Mouse (Mus musculus) left cerebral cortex, adult 6 months (tissue): Measurements from ENCODE around the gene Srarp. TPM values are rescaled to one million over a fixed set of nuclear protein-coding genes. Genes with fewer than 3 reads are reported as not detected.

Experiments
- long read RNA-seq, 2 experiments: library from polyadenylated mRNA; unstranded; transcript quantifications; one replicate each; pipeline ENCODE4 v2.0.0; 2019 to 2020
- polyA plus RNA-seq: library from polyadenylated mRNA; unstranded; fragments of <200 nt; fragmentation: Nextera tagmentation; gene quantifications from 2 replicates; pipeline ENCODE4 v1.2.3, GENCODE M21; 2021

The Srarp gene
- 0.23 and 0.88 TPM in 2 replicates for polyA plus RNA-seq
- long read RNA-seq, experiment 1, result 0 reads
- long read RNA-seq, experiment 2, partial matches to known transcripts, result 0 of 1 reads
- long read RNA-seq, experiment 2, other reads (novel, unspliced or antisense), result 0 of 1 reads

GRCm38 (mm10) chr4:141435974-141436373, at the start of gene Srarp:
Gene Srarp, minus strand, starts transcription at chr4:141436105.

DNA sequence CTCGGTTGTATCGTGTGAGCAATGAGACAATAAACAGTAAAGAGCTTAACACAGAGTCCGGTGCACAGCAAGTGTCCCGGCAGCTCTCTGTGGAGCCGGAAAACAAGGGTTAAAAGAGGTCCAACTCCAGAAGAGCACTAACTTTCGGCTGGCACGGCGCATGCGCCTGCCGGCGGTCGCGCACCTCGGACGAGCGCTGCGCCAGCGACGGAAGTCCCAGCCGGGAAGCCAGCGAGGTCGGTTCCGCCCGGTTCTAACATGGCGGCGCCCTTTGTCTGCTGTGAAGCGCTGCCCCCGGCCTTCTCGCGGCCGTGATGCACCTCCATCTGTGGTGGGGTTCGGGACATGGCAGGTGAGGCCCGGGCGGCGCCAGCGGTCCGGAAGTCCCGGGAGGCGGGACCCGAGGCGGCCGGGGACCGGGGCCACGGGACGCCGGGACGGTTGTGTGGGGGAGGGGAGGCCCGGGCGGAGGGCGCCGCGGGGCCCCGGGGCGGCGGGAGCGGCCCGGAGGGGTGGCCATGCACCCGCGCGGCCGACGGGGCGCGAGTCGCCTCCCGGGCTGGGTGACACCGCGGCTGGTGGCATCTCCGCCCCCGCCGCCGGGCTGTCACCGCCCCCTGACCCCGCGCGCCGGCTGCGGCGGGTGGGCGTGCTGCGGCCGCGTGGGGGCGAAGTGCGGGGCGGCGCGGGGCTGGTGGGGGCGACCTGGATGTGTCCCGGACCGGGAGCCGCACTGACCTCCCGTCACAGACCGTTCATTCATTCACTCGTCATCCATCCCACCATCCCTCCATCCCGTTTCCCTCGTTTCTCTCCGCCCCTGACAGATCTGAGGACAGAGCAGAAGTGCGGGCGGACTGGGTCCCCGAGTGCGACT, 8.8 kb upstream of the Srarp start, which contains the start of gene Zbtb17:
Zbtb17 (plus strand) TSS at position 204 of the 877 bp plus-strand sequence.

DNA sequence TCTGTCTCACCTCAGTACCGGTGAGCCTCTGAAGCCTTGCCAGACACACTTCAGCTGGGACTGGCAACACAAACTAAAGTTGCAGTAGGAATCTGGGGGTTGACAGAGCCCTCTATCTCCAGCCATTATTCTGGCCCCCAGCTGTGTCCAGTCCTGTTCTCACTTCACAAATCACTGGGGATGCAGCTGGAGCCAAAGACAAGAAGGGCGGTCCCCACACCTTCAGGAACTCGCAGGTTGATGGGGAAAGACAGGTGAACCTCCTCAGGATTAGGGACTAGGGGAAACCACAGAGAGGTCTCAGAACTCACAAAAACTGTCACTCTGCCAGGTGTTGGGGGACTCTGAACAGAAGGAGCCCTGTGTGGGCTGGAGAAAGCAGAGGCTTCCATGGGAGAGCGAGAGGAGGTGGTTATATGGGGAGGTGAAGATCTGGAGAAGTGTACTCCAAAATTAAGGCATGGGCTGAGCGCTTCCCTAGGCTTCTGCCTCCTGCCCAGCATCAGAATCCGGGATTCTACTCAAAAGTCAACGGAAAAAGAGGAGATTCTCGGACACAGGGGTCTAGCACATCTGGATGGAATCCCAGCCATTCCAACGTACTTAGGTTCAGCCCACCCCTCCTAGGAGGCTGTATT, 15.6 kb downstream of the Srarp start, which contains the start of gene Hspb7:
Hspb7 (plus strand) TSS at position 588 of the 638 bp plus-strand sequence.

DNA sequence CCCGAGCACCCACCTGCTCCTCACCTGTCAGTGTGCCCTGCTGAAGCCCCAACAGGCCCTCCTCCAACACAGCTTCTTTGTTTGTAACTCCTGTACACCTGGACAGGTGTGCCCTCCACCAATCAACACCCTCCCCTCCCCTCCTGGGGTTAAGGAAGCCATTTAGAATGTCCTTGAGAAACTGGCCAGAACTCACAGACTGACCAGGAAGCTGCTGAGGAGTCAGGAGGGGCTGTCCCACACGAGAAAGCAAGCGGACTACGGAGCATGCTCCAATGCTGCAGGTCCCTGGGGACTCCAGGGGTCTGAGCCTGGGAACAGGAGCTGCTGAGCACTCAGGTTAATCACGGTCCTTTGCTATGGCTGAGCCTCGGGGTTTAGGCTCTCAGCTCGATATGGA, 20.0 kb downstream of the Srarp start, which contains the start of gene Clcnkb:
Clcnkb (minus strand) TSS at position 91 of the 400 bp plus-strand sequence.

DNA sequence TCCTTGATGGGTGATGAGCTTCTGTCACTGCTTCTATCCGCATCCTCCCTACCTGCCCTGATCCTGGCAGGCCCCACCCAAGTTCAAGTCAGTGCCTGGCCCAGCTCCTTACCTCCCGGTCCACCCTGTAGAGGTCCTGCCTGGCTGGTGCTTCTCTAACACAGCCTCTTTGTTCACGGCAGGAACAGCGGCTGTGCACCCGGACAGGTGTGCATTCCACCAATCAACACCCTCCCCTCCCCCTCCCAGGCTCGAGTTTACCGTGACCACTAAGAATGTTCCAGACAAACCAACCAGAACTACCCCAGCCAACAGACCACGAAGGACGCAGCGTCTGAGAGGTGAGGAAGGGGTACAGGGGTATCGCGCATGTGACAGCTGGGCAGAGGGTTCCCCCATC, 37.4 kb downstream of the Srarp start, which contains the start of gene Clcnka:
Clcnka (minus strand) TSS at position 180 of the 400 bp plus-strand sequence.

Other genes starting within 250 kb of the Srarp start
- gene Rsg1, start 222.1 kb downstream of the Srarp start, polyA plus RNA-seq, result 4.0 and 4.5 TPM in 2 replicates
- 3.6 and 17.0 TPM in 2 replicates for gene Arhgef19, start 196.6 kb downstream of the Srarp start, polyA plus RNA-seq
- gene Epha2, start 134.9 kb downstream of the Srarp start, polyA plus RNA-seq, result 0.07 and 0.16 TPM in 2 replicates
- gene Fam131c, start 67.9 kb downstream of the Srarp start, polyA plus RNA-seq, result 0.18 and 2.4 TPM in 2 replicates
- gene Clcnka, start 37.4 kb downstream of the Srarp start, polyA plus RNA-seq, result not detected in 2 replicates
- not detected in 2 replicates for gene Clcnkb, start 20.1 kb downstream of the Srarp start, polyA plus RNA-seq
- 0.11 and 0.14 TPM in 2 replicates for gene Hspb7, start 15.3 kb downstream of the Srarp start, polyA plus RNA-seq
- gene Zbtb17, start 8.5 kb upstream of the Srarp start, polyA plus RNA-seq, result 20.1 and 21.6 TPM in 2 replicates
- gene Spen, start 102.5 kb upstream of the Srarp start, polyA plus RNA-seq, result 1.8 and 6.4 TPM in 2 replicates
- gene Fblim1, start 170.0 kb upstream of the Srarp start, polyA plus RNA-seq, result 0.31 and 0.87 TPM in 2 replicates
- 0.16 and 0.56 TPM in 2 replicates for gene Tmem82, start 182.5 kb upstream of the Srarp start, polyA plus RNA-seq
- gene Slc25a34, start 187.7 kb upstream of the Srarp start, polyA plus RNA-seq, result 2.3 and 4.4 TPM in 2 replicates
- gene Plekhm2, start 228.8 kb upstream of the Srarp start, polyA plus RNA-seq, result 8.3 and 9.7 TPM in 2 replicates
- not detected in 2 replicates for gene Rsc1a1, start 249.5 kb upstream of the Srarp start, polyA plus RNA-seq